Mouse (Mus musculus) neutrophil, adult 5-6 weeks (primary cell): ENCODE data around the gene Llgl2. TPM values are rescaled to one million over a fixed set of nuclear protein-coding genes. Genes with fewer than 3 reads are reported as not detected.

Experiments used
- ATAC-seq: fragments of 151-379, 151-347 bp; 2 replicates; pipeline ENCODE4 v1.8.0; 2017; ENCODE audit warnings: mild to moderate bottlenecking, moderate TSS enrichment; ENCODE audit not compliant: insufficient number of reproducible peaks, poor library complexity, low FRiP score, severe bottlenecking; ENCODE audit errors: extremely low read depth
- total RNA-seq: library from RNA; stranded (forward); fragments of 200-1000 nt; gene quantifications from 2 replicates; pipeline ENCODE4 v1.2.3, GENCODE M21; 2017

Llgl2 gene
- total RNA-seq, 1 experiment from 2014 or later: 14.1 TPM

GRCm38 (mm10) chr11:115858354-115858753 is 34.5 kb downstream of the Llgl2 start, which contains the start of gene Myo15b:
Gene Myo15b (plus strand): TSS chr11:115858406.
- no peak for ATAC-seq

GRCm38 (mm10) chr11:115859143-115859945 is 35.5 kb downstream of the Llgl2 start:
- ATAC-seq: peak; percentile 57

- no peak for ATAC-seq
These were observed 40.0 kb downstream of the Llgl2 start for GRCm38 (mm10) chr11:115863895-115864294.

GRCm38 (mm10) chr11:115869393-115869792 is 45.5 kb downstream of the Llgl2 start:
- ATAC-seq: no peak

GRCm38 (mm10) chr11:115872437-115872836 is 48.6 kb downstream of the Llgl2 start:
- no peak for ATAC-seq

GRCm38 (mm10) chr11:115875935-115876334 is 52.1 kb downstream of the Llgl2 start:
- ATAC-seq: no peak

- ATAC-seq: no peak
These were observed 52.6 kb downstream of the Llgl2 start for GRCm38 (mm10) chr11:115876438-115876837.

GRCm38 (mm10) chr11:115877174-115877755 is 53.4 kb downstream of the Llgl2 start:
- ATAC-seq: no peak

GRCm38 (mm10) chr11:115878071-115878470 is 54.2 kb downstream of the Llgl2 start:
- no peak for ATAC-seq

GRCm38 (mm10) chr11:115881002-115881401 is 57.2 kb downstream of the Llgl2 start:
- peak; percentile 31; the same call in 1 of the 2 replicates for ATAC-seq

GRCm38 (mm10) chr11:115883251-115883650 is 59.4 kb downstream of the Llgl2 start:
- ATAC-seq: no peak

- ATAC-seq: no peak
These were observed 60.5 kb downstream of the Llgl2 start for GRCm38 (mm10) chr11:115884361-115884760.

GRCm38 (mm10) chr11:115885281-115885680 is 61.4 kb downstream of the Llgl2 start:
- ATAC-seq: no peak

GRCm38 (mm10) chr11:115886446-115886845 is 62.6 kb downstream of the Llgl2 start:
- ATAC-seq: no peak

GRCm38 (mm10) chr11:115888020-115888419 is 64.2 kb downstream of the Llgl2 start:
- ATAC-seq: no peak

GRCm38 (mm10) chr11:115889159-115889558 is 65.3 kb downstream of the Llgl2 start:
- ATAC-seq: no peak

- no peak for ATAC-seq
These were observed 68.4 kb downstream of the Llgl2 start for GRCm38 (mm10) chr11:115892213-115892612.

- ATAC-seq: no peak
These were observed 69.2 kb downstream of the Llgl2 start for GRCm38 (mm10) chr11:115893071-115893470.

- ATAC-seq: no peak
These were observed 71.1 kb downstream of the Llgl2 start for GRCm38 (mm10) chr11:115894755-115895520.

- ATAC-seq: no peak
These were observed 74.6 kb downstream of the Llgl2 start for GRCm38 (mm10) chr11:115898446-115898845.
